Mouse (Mus musculus): ENCODE measurements at regions not wholly inside any gene's neighbourhood (a gene's known extent, or its start where the extent isn't known, plus 50 kb on each side); places are given as distances from the start of the nearest gene placed in this dataset.

DNA sequence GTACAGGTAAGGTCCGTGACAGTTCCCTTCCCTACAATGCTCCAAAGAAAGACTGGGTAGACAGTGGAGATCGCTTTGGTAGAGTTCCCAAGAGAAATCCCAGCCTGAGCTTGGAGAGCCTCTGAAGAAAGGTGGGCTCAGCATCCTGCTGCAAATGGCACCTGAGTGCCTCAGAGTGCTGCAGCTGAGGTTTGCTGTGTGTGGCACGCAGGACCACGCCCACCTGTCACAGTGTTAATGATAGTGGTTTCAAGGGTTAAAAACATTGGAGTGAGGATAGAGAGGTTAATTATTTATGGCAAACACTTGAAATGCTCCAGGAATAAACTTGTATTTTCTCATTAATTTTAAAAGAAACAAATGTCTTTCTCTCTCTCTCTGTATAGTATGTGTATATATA lies 137.2 kb upstream of the Klf12 start:
- H3K36me3 ChIP-seq (ENCODE audit: control insufficient read depth, insufficient read depth) = no peaks in the 10 kb centered on the region
- no peak overlapping the region for H3ac ChIP-seq (ENCODE audit: control insufficient read depth, insufficient read length, low read depth)
- H3K79me2 ChIP-seq (ENCODE audit: control insufficient read depth, insufficient read depth) = no peaks in the 10 kb centered on the region
- H3K4me3 ChIP-seq (ENCODE audit: insufficient read depth, poor library complexity, severe bottlenecking) = no peak overlapping the region
- TF ChIP-seq USF1 (IDR thresholded peaks at IDR 0.05; ENCODE audit: low read depth) (no peak), MYOG (IDR thresholded peaks at IDR 0.05; ENCODE audit: control insufficient read depth, extremely low read depth, insufficient read length) (no peak), CTCF (IDR thresholded peaks at IDR 0.05; ENCODE audit: control insufficient read depth, insufficient read depth, insufficient read length) (no peak), MYOD1 (IDR thresholded peaks at IDR 0.05; ENCODE audit: control insufficient read depth, insufficient read length, low read depth) (no peak), FOSL1 (IDR thresholded peaks at IDR 0.05; ENCODE audit: insufficient read depth, low read length, poor library complexity, severe bottlenecking) (no peak), MAX (IDR thresholded peaks at IDR 0.05) (no peak), CEBPB (IDR thresholded peaks at IDR 0.05; ENCODE audit: low read depth) (no peak)
- no peaks in the 10 kb centered on the region for H3K27me3 ChIP-seq (ENCODE audit: control insufficient read depth, insufficient read depth, insufficient read length)
- no peaks in the 10 kb centered on the region for H3K79me3 ChIP-seq (ENCODE audit: low read depth)

DNA sequence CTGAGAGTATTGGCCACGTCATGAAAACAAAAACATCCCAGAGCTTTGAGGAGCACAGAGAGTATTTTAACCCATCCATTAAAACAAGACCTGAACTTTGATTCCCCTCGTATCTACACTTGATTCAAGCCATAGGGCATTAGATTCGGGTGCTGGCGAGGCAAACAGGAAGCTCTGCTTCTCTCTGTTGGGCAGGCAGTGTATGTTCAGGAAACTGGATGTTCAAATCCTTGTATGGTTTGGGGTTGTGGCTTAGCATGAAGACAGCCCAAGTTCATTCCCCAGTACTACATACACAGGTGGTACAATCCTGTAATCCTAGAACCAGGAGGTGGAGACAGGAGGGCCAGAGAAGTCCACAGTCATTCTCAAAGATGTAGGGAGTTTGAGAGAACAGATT lies 130.6 kb upstream of the Klf12 start:
- no peaks in the 10 kb centered on the region for H3K36me3 ChIP-seq (ENCODE audit: control insufficient read depth, insufficient read depth)
- no peaks in the 10 kb centered on the region for H3K79me2 ChIP-seq (ENCODE audit: control insufficient read depth, insufficient read depth)
- no peak overlapping the region for H3K4me3 ChIP-seq (ENCODE audit: insufficient read depth, poor library complexity, severe bottlenecking)
- no peaks in the 10 kb centered on the region for H3K79me3 ChIP-seq (ENCODE audit: low read depth)
- no peaks in the 10 kb centered on the region for H3K27me3 ChIP-seq (ENCODE audit: control insufficient read depth, insufficient read depth, insufficient read length)
- TF ChIP-seq CEBPB (IDR thresholded peaks at IDR 0.05; ENCODE audit: low read depth) = no peak
- no peak for TF ChIP-seq USF1 (IDR thresholded peaks at IDR 0.05; ENCODE audit: low read depth)
- no peak for TF ChIP-seq MAX (IDR thresholded peaks at IDR 0.05)
- H3ac ChIP-seq (ENCODE audit: control insufficient read depth, insufficient read length, low read depth) = no peak overlapping the region

DNA sequence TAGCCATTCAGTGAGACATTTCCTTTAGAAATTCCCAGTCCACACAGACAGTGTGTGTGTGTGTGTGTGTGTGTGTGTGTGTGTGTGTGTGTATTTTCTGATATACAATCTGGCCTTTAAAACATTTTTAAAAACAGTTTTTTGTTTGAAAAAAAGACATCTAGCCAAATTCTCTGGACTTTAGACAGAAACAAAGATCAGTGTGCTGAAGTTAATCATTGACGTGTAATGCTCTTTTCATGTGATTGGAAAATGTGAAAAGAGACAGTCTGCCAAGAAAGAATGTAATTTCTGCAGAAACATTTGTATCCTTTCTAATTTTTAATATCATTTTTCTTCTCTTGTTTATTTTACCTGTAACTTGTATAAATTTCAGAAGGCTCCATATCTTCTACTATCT lies 127.7 kb upstream of the Klf12 start:
- no peak overlapping the region for H3K4me3 ChIP-seq (ENCODE audit: insufficient read depth, poor library complexity, severe bottlenecking)
- no peaks in the 10 kb centered on the region for H3K27me3 ChIP-seq (ENCODE audit: control insufficient read depth, insufficient read depth, insufficient read length)
- TF ChIP-seq FOSL1 (IDR thresholded peaks at IDR 0.05; ENCODE audit: insufficient read depth, low read length, poor library complexity, severe bottlenecking) (no peak), USF1 (IDR thresholded peaks at IDR 0.05; ENCODE audit: low read depth) (no peak), CEBPB (IDR thresholded peaks at IDR 0.05; ENCODE audit: low read depth) (no peak), MYOG (IDR thresholded peaks at IDR 0.05; ENCODE audit: control insufficient read depth, extremely low read depth, insufficient read length) (no peak), MYOD1 (IDR thresholded peaks at IDR 0.05; ENCODE audit: control insufficient read depth, insufficient read length, low read depth) (no peak), MAX (IDR thresholded peaks at IDR 0.05) (no peak), CTCF (IDR thresholded peaks at IDR 0.05; ENCODE audit: control insufficient read depth, insufficient read depth, insufficient read length) (no peak)
- no peak overlapping the region for H3ac ChIP-seq (ENCODE audit: control insufficient read depth, insufficient read length, low read depth)
- H3K36me3 ChIP-seq (ENCODE audit: control insufficient read depth, insufficient read depth) = no peaks in the 10 kb centered on the region
- no peaks in the 10 kb centered on the region for H3K79me3 ChIP-seq (ENCODE audit: low read depth)
- no peaks in the 10 kb centered on the region for H3K79me2 ChIP-seq (ENCODE audit: control insufficient read depth, insufficient read depth)

DNA sequence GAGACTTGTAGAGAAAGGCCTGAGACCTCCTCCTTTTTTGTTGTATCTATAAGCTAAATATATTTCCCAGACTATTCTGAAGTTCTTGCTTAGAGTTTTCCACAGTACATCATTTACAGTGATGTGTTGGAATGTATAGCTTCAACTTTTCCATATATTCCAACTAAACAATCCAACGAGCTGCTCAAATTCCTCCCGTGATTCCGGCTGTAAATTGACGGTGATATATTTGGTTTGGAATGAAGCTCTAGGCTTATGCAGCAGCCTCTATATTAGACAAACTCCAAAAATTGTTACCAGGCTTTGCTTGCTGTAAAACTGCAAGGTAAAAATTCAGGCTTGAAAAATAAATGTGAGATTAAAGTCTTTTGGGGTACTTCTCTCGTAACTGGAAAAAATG lies 112.7 kb upstream of the Klf12 start:
- Histone ChIP-seq H3K4me3 (ENCODE audit: insufficient read depth, poor library complexity, severe bottlenecking) (no peak overlapping the region), H3K79me3 (ENCODE audit: low read depth) (no peaks in the 10 kb centered on the region), H3K27me3 (ENCODE audit: control insufficient read depth, insufficient read depth, insufficient read length) (no peaks in the 10 kb centered on the region), H3K79me2 (ENCODE audit: control insufficient read depth, insufficient read depth) (no peaks in the 10 kb centered on the region), H3K36me3 (ENCODE audit: control insufficient read depth, insufficient read depth) (no peaks in the 10 kb centered on the region), H3ac (ENCODE audit: control insufficient read depth, insufficient read length, low read depth) (no peak overlapping the region)
- TF ChIP-seq CEBPB (IDR thresholded peaks at IDR 0.05; ENCODE audit: low read depth) (no peak), CTCF (IDR thresholded peaks at IDR 0.05; ENCODE audit: control insufficient read depth, insufficient read depth, insufficient read length) (no peak), MYOG (IDR thresholded peaks at IDR 0.05; ENCODE audit: control insufficient read depth, extremely low read depth, insufficient read length) (no peak), USF1 (IDR thresholded peaks at IDR 0.05; ENCODE audit: low read depth) (no peak), FOSL1 (IDR thresholded peaks at IDR 0.05; ENCODE audit: insufficient read depth, low read length, poor library complexity, severe bottlenecking) (no peak), MYOD1 (IDR thresholded peaks at IDR 0.05; ENCODE audit: control insufficient read depth, insufficient read length, low read depth) (no peak), MAX (IDR thresholded peaks at IDR 0.05) (no peak)

DNA sequence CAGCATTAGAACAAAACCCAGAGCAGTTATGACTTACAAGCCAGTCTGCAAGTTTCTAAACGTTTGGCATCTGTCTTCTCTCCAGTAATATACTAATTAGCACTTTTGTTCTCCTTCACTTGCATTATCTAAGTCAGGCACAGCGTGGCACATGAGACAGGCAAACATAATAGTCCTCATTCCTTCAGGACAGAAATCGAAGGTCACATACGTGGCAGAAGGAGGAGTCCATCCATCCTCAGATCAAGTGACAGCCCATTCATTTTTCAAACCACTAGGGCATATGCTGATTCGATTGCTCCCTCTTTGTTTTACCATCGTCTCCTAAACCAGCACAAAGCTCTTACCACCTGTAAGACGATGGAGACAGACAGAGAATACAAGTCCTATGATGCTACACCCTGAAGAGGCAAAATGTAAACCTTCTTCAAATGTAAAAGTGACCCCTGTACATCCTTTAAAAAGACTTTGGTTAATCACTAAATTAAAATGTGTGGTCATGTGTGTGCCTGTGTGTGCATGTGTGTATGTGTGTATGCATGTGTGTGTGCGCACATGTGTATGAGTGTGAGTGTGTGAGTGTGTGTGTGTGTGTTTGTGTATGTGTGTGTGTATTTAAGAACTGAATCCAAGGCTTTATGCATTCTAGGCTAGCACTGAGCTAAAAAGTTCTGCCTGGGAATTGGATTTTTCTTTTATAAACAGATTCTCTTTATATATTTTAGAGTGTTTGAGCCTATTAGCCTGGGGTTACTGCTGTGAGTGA lies 90.9 kb upstream of the Klf12 start:
- no peaks in the 10 kb centered on the region for H3K79me3 ChIP-seq (ENCODE audit: low read depth)
- no peaks in the 10 kb centered on the region for H3K27me3 ChIP-seq (ENCODE audit: control insufficient read depth, insufficient read depth, insufficient read length)
- no peaks in the 10 kb centered on the region for H3K79me2 ChIP-seq (ENCODE audit: control insufficient read depth, insufficient read depth)
- no peak overlapping the region for H3ac ChIP-seq (ENCODE audit: control insufficient read depth, insufficient read length, low read depth)
- no peaks in the 10 kb centered on the region for H3K36me3 ChIP-seq (ENCODE audit: control insufficient read depth, insufficient read depth)
- H3K4me3 ChIP-seq (ENCODE audit: insufficient read depth, poor library complexity, severe bottlenecking) = no peak overlapping the region
- TF ChIP-seq CEBPB (IDR thresholded peaks at IDR 0.05; ENCODE audit: low read depth) (no peak), MYOG (IDR thresholded peaks at IDR 0.05; ENCODE audit: control insufficient read depth, extremely low read depth, insufficient read length) (no peak), MAX (IDR thresholded peaks at IDR 0.05) (no peak), CTCF (IDR thresholded peaks at IDR 0.05; ENCODE audit: control insufficient read depth, insufficient read depth, insufficient read length) (no peak), FOSL1 (IDR thresholded peaks at IDR 0.05; ENCODE audit: insufficient read depth, low read length, poor library complexity, severe bottlenecking) (no peak), USF1 (IDR thresholded peaks at IDR 0.05; ENCODE audit: low read depth) (no peak), MYOD1 (IDR thresholded peaks at IDR 0.05; ENCODE audit: control insufficient read depth, insufficient read length, low read depth) (no peak)

All from C2C12 (cell line).